ENCODE assay signal across 8 mouse cellular contexts in the genomic region with DNA sequence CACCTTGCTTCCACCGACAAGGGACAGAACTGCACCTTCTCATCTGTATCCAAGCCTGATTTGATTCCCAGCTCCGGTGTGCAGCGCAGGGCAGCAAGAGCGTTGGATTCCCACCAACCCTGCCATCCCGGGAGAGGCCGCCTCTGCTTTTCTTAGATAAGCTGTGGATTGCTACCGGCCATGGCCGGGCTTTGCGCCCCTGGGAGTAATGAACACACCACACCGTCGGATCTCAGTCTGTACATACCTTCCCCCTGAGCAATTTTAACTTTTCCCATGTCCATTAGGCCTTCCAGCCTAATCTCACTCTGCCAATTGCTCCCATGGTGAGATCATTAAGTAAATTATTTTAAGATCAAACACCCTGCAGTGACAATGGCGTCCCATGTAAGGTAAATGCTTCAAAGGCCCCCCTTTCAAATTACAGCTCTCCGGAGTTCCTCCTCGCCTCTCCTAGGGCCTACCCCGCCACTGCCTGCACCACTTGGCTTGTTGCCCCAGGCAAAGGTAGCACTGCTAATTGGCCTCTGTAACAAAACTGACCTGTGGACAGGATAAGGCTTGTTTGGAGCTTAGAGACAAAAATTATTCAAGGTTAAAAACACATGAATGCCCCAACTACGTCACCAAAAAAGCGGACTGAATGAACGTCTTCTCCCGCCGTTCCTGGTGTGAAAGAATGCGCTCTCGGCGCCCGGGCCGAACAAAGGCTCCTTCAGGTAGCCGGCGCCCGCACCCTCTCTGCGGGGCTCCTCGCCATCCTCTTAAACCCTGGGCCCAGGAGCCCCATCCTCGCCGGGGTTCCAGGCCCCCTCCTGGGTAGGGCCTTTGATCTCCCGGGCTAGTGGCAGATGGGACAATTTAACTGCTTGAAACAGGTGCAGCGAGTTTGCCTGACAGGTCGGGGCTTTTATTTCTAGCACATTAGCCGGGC.
DNase-seq lines count a peak whose midpoint lies in the region; ATAC-seq lines count a peak whose summit lies in the region.

No protein-coding gene starts in this region.

- H3K4me3 ChIP-seq in hindbrain, embryonic 14.5 days (replicated peaks; ENCODE audit: low read length): peak overlapping the region; percentile 20
- peak overlapping the region; percentile 16 for H3K4me3 ChIP-seq in limb, embryonic 15.5 days

- H3K36me3 ChIP-seq in hindbrain, embryonic 14.5 days (replicated peaks; ENCODE audit: control insufficient read depth, insufficient read depth): no peaks in the 10 kb centered on the region
- H3K36me3 ChIP-seq in limb, embryonic 15.5 days: no peaks in the 10 kb centered on the region

- peak overlapping the region; percentile 47 for H3K4me2 ChIP-seq in hindbrain, embryonic 14.5 days (replicated peaks)
- peak overlapping the region; percentile 42 for H3K4me2 ChIP-seq in limb, embryonic 15.5 days

- H3K27me3 ChIP-seq in hindbrain, embryonic 14.5 days (ENCODE audit: control insufficient read depth, insufficient read depth, low read length): peaks cover 49% of the 10 kb centered on the region
- peaks cover 33% of the 10 kb centered on the region for H3K27me3 ChIP-seq in limb, embryonic 15.5 days

- no peaks in the 10 kb centered on the region for H3K9me3 ChIP-seq in hindbrain, embryonic 14.5 days (ENCODE audit: control insufficient read depth, low read length)
- H3K9me3 ChIP-seq in limb, embryonic 15.5 days: no peaks in the 10 kb centered on the region

- DNase-seq in thymus, postnatal 4 days: peak; percentile 10
- no peak for DNase-seq in thymus, postnatal 14 days
- DNase-seq in hindbrain, embryonic 14.5 days (ENCODE audit: low spot score): no peak
- DNase-seq in T-cell, adult 2 months (ENCODE audit: low spot score): no peak
- no peak for DNase-seq in cerebellum, adult 11 months
- no peak for DNase-seq in thymus, postnatal 0 days (ENCODE audit: low spot score)
- DNase-seq in Muller cell, postnatal 12 days (ENCODE audit: inconsistent ontology term): no peak

- no peak for ATAC-seq in hindbrain, embryonic 14.5 days (ENCODE audit: low FRiP score)
- no peak for ATAC-seq in limb, embryonic 15.5 days (ENCODE audit: insufficient number of reproducible peaks, low FRiP score, low TSS enrichment, low read depth)

- WGBS in hindbrain, embryonic 14.5 days: 9% methylated on average over 36 of the region's 36 CpGs
- 6% methylated on average over 36 of the region's 36 CpGs for WGBS in limb, embryonic 15.5 days

- H3K27ac ChIP-seq in hindbrain, embryonic 14.5 days: no peak overlapping the region
- no peak overlapping the region for H3K27ac ChIP-seq in limb, embryonic 15.5 days

- peak overlapping the region; percentile 24; the same call in 1 of the 2 replicates for H3K9ac ChIP-seq in hindbrain, embryonic 14.5 days
- H3K9ac ChIP-seq in limb, embryonic 15.5 days: no peak overlapping the region

- no peaks in the 10 kb centered on the region; the same call in 1 of the 2 replicates for H3K4me1 ChIP-seq in hindbrain, embryonic 14.5 days (replicated peaks; ENCODE audit: control insufficient read depth, insufficient read depth, low read length)
- H3K4me1 ChIP-seq in limb, embryonic 15.5 days: peaks cover 13% of the 10 kb centered on the region
